Mouse (Mus musculus) G1E (cell line): ENCODE results near the gene Fam163b. TPM values are rescaled to one million over a fixed set of nuclear protein-coding genes. Genes with fewer than 3 reads are reported as not detected.

Experiments
- ATAC-seq: 2 replicates; pipeline ENCODE4 v1.8.0; 2016; ENCODE audit warnings: mild to moderate bottlenecking; ENCODE audit not compliant: insufficient number of reproducible peaks, poor library complexity, low FRiP score, severe bottlenecking; ENCODE audit errors: extremely low read depth
- DNase-seq: peaks from one replicate; pipeline ENCODE4 v3.0.0; 2012; ENCODE audit warnings: low spot score
- H3K27me3 ChIP-seq: 2 replicates; pipeline ENCODE4 v1.6.1; 2012; ENCODE audit warnings: mild to moderate bottlenecking, low read length, inconsistent platforms; ENCODE audit not compliant: insufficient read depth
- H3K36me3 ChIP-seq: replicated peaks from 2 replicates; pipeline ENCODE3; 2012; ENCODE audit warnings: mild to moderate bottlenecking, inconsistent platforms
- H3K4me1 ChIP-seq: 2 replicates; pipeline ENCODE4 v1.6.1; 2012; ENCODE audit warnings: low read depth, low read length, inconsistent platforms, mixed read lengths; ENCODE audit not compliant: insufficient read depth
- H3K4me3 ChIP-seq: 2 replicates; pipeline ENCODE4 v1.5.1; 2012; ENCODE audit warnings: low read depth, mild to moderate bottlenecking, inconsistent platforms, low read length, moderate library complexity, mixed read lengths
- H3K9me3 ChIP-seq: replicated peaks from 2 replicates; pipeline ENCODE4 v1.6.1; 2012; ENCODE audit warnings: inconsistent platforms
- CTCF ChIP-seq: IDR thresholded peaks from 2 replicates; pipeline ENCODE4 v1.5.1; 2012; ENCODE audit warnings: low read depth, low read length, inconsistent platforms, mixed read lengths
- GATA1 ChIP-seq: IDR thresholded peaks from 2 replicates; pipeline ENCODE4 v1.6.1; 2012; ENCODE audit warnings: borderline replicate concordance, low read length, inconsistent platforms, mixed read lengths
- GATA2 ChIP-seq: IDR thresholded peaks from 2 replicates; pipeline ENCODE4 v1.6.1; 2012; ENCODE audit warnings: low read depth, low read length, inconsistent platforms, borderline replicate concordance
- POLR2AphosphoS5 ChIP-seq: IDR thresholded peaks from 2 replicates; pipeline ENCODE4 v1.6.1; 2012; ENCODE audit warnings: low read depth, low read length, inconsistent platforms; ENCODE audit not compliant: insufficient replicate concordance
- TAL1 ChIP-seq: conservative IDR thresholded peaks from 2 replicates; pipeline ENCODE4 v1.6.1; 2012; ENCODE audit warnings: low read depth, low read length, inconsistent platforms, mixed read lengths
- polyA plus RNA-seq: library from polyadenylated mRNA; stranded (reverse); fragments of >175 nt; gene quantifications from 2 replicates; pipeline ENCODE4 v1.2.3, GENCODE M21; 2012
- total RNA-seq, 2 experiments: library from RNA; stranded (forward) in 1 of 2; stranded (reverse) in 1 of 2; fragments of 200-1000 nt in 1 of 2; fragments of >200 nt in 1 of 2; fragmentation: Nextera tagmentation in 1 of 2; gene quantifications; 2 replicates each; pipeline ENCODE4 v1.2.3; 2014 to 2017

The Fam163b gene
- total and polyA plus RNA-seq, 3 experiments, result 0.16 TPM; not detected in 2

DNA sequence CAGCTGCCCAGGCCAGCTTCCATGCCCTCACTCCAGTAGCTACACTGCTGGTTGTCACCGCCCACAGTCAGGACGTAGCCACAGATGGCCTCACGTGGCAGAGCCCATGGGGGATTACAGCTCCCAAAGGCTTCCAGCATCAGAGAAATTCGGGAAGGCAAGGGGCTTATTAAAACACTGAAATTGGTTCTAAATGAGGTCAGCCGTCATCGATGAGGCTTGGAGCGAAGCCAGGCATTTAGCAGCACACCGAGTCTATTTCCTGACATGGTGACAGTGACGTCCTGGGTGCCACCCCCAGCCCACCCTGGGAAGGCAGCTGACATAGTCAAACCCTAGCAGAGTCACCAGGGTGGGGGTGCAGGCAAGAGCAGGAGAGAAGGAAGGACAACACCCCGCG is 20.4 kb upstream of the Fam163b start:
- Histone ChIP-seq H3K27me3 (peaks cover 4% of the 10 kb centered on the region), H3K4me3 (no peak overlapping the region), H3K36me3 (no peaks in the 10 kb centered on the region)

DNA sequence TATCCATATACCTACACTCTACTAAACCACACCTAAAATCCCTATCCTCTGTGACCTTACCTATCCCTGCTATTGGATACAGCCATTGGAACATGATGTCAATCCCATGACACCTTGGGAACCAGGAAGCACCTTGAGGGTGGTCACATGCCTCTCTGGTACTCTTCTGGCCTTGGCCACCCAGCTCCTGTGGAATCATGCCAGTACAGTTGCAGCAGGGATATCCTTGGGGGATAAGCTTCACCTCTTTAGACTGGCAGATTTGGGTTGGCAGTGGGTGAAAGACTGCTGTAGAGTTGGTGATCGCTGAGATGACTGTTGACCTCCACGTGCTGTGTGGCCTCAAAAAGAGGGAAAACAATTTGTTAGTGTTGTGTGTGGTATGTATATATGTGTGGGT is 19.2 kb upstream of the Fam163b start:
- no peaks in the 10 kb centered on the region; the same call in 1 of the 2 replicates for H3K27me3 ChIP-seq
- TF ChIP-seq POLR2AphosphoS5, result no peak
- no peak overlapping the region for H3K4me3 ChIP-seq
- no peaks in the 10 kb centered on the region for H3K36me3 ChIP-seq
- no peak for ATAC-seq
- H3K9me3 ChIP-seq, result no peaks in the 10 kb centered on the region
- H3K4me1 ChIP-seq, result no peaks in the 10 kb centered on the region
- no peak for DNase-seq

More for the DNA sequence above, 20.4 kb upstream of the Fam163b start:
- ATAC-seq, result no peak
- Histone ChIP-seq H3K9me3 (no peaks in the 10 kb centered on the region), H3K4me1 (no peaks in the 10 kb centered on the region)
- TF ChIP-seq GATA1 (no peak), GATA2 (no peak), POLR2AphosphoS5 (no peak), TAL1 (no peak)
- DNase-seq, result no peak

- Histone ChIP-seq H3K36me3 (no peaks in the 10 kb centered on the region), H3K4me3 (no peak overlapping the region), H3K27me3 (no peaks in the 10 kb centered on the region), H3K4me1 (no peaks in the 10 kb centered on the region), H3K9me3 (no peaks in the 10 kb centered on the region)
- DNase-seq, result no peak
- no peak for ATAC-seq
- TF ChIP-seq TAL1, result no peak
- TF ChIP-seq CTCF, result no peak
- TF ChIP-seq GATA1, result no peak
- TF ChIP-seq POLR2AphosphoS5, result no peak
- no peak for TF ChIP-seq GATA2
Observed at GRCm38 (mm10) chr2:27156596-27156995, 14.3 kb upstream of the Fam163b start.

DNA sequence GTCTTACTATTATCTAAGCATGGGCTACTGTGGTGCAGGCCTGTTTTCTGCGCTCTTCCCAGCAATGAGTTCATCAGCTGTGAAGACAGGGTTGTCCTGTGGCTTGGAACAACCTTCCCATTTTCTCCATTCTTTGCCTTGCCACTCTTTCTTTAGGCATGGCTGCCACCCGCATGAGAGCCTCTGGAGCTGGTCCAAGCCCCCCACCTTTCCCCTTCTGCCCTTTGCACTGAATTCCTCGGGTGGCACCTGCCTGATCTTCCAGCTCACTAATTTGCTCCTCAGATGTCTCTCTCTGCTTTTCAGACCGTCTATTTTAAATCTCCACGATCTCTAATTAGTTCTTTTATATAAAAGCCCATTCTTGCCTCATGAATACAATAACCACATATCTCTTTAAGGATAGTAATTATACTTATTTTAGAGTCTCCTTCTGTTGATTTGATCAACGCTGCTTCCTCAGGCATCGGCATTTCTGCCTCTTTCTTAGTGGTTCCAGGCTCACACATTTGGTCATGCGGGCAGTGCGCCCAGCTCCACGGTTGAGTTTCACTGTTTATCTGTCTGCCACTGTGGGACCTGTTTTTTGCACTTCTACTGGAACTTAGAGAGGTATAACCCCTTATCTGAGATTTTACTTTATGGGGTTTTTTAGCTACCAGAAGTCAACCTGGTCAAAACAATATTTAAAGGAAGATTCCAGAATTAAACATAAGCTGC is 12.3 kb upstream of the Fam163b start:
- no peak overlapping the region for H3K4me3 ChIP-seq
- DNase-seq (no peak), ATAC-seq (no peak)
- no peak for TF ChIP-seq TAL1
- TF ChIP-seq CTCF, result no peak
- TF ChIP-seq GATA1, result no peak
- no peak for TF ChIP-seq GATA2
- TF ChIP-seq POLR2AphosphoS5, result no peak
- no peaks in the 10 kb centered on the region for H3K36me3 ChIP-seq
- no peaks in the 10 kb centered on the region for H3K27me3 ChIP-seq
- no peaks in the 10 kb centered on the region for H3K4me1 ChIP-seq
- H3K9me3 ChIP-seq, result no peaks in the 10 kb centered on the region

DNA sequence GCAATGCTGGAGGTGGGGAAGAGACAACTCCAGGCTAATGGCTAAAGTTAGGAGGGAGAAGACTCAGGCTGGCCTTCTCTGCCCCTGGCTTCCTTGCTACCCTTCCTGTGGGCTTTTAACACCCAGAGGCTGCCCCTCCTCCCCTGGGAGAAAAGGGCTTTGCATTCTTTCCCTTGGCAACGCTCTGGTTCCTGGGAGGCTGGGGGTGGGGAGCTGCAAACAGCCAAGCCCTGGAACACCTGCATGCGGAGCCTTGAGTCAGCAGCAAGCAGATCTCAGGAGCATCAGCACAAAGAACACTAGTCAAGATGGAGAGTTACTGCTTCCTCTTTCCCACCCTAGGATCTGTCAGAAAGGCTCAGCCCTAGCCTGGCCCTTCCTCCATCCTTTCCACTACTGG is 7.2 kb upstream of the Fam163b start:
- Histone ChIP-seq H3K4me1 (no peaks in the 10 kb centered on the region), H3K4me3 (no peak overlapping the region), H3K36me3 (no peaks in the 10 kb centered on the region), H3K27me3 (no peaks in the 10 kb centered on the region), H3K9me3 (no peaks in the 10 kb centered on the region)
- ATAC-seq (no peak), DNase-seq (no peak)
- no peak for TF ChIP-seq GATA2
- no peak for TF ChIP-seq POLR2AphosphoS5
- no peak for TF ChIP-seq GATA1
- TF ChIP-seq CTCF, result no peak
- no peak for TF ChIP-seq TAL1

DNA sequence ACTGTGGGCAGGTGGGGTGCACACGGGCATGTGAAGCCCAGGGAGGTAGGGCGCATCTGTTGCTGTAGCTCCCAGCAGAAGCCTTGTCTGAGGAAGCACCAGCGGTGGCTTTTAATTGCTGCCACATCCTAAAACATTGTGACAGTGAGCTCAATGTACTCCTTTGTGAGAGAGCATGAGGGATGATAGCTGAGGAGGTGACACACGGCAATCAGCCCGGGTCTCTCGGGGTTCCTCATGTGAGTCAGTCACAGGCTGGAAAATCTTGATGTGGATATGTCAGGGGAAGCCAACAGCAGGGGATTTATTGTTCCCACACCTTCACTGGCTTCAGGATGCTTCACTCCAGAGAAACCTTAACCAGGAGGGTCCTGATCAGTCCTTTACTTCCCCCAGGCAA is 4.5 kb upstream of the Fam163b start:
- Histone ChIP-seq H3K36me3 (no peaks in the 10 kb centered on the region), H3K4me1 (no peaks in the 10 kb centered on the region), H3K9me3 (no peaks in the 10 kb centered on the region), H3K27me3 (no peaks in the 10 kb centered on the region; the same call in 1 of the 2 replicates), H3K4me3 (no peak overlapping the region)
- DNase-seq, result no peak
- TF ChIP-seq POLR2AphosphoS5 (no peak), GATA2 (no peak), TAL1 (no peak)
- no peak for ATAC-seq

GRCm38 (mm10) chr2:27144957-27145356 is 2.7 kb upstream of the Fam163b start:
- no peaks in the 10 kb centered on the region for H3K4me1 ChIP-seq
- ATAC-seq (no peak), DNase-seq (no peak)
- no peaks in the 10 kb centered on the region for H3K9me3 ChIP-seq
- H3K27me3 ChIP-seq, result no peaks in the 10 kb centered on the region; the same call in 1 of the 2 replicates
- H3K36me3 ChIP-seq, result no peaks in the 10 kb centered on the region
- no peak overlapping the region for H3K4me3 ChIP-seq
- TF ChIP-seq CTCF, result no peak
